Mouse (Mus musculus) cortical plate, adult 2 months (tissue): ENCODE results near the gene Tbc1d10a.

Experiments
- CTCF ChIP-seq: fragments of 200-500 bp; IDR thresholded peaks from 2 replicates; pipeline ENCODE4 v1.5.1; 2011; ENCODE audit warnings: mild to moderate bottlenecking, control low read depth, low read length; ENCODE audit not compliant: insufficient read depth; ENCODE audit errors: extremely low read depth
- POLR2A ChIP-seq: fragments of 200-500 bp; IDR thresholded peaks from 2 replicates; pipeline ENCODE4 v1.6.1; 2011; ENCODE audit warnings: mild to moderate bottlenecking, low read length, control low read depth; ENCODE audit not compliant: insufficient read depth; ENCODE audit errors: extremely low read depth

DNA sequence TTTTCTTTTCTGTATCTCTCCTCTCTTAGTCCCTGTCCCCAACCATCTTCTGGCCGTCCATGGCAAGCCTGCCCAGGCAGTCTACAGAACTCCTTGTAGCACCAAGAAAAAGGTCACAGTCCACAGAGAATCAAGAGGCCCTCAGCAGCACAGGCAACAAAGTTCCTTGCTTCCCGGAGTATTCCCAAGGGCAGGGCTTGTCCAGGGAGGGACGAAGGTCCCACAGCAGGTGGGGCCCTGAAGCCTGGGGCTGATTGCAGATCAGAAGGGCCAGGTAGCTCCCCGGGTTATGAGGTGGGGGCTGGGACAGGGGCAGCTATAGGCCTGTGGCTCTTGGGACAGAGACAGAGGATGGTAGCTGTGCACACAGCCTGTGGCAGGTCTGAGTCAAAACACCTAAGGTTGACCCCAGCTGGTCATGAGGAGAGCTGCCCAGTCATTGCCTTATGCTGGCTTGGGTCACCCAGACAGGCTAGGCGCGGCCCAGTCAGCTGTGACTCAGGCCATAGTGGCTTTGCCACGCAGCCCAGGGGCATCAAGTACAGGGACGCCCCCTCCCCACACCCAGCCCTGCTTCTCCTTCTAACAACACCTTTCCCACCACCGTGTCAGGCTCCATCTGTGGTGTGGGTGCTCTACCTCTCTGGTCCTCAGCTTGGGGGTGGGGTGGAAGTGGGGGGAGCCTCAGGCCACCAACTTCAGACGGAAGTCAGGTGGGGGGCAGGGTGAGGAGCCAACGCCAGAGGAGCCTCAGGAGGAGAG lies 70.4 kb downstream of the Tbc1d10a start, which contains the start of gene Lif:
- no peak for TF ChIP-seq CTCF
- no peak for TF ChIP-seq POLR2A
